Mouse (Mus musculus): Measurements from ENCODE around the gene Slc25a47. TPM values are rescaled to one million over a fixed set of nuclear protein-coding genes. Genes with fewer than 3 reads are reported as not detected.

Slc25a47 gene
- polyA plus RNA-seq, 1 experiment = 9.2 TPM

- Histone ChIP-seq H3K4me3 (ENCODE audit: insufficient read depth, low read length) (no peak overlapping the region), H3K4me1 (ENCODE audit: control insufficient read depth, insufficient read depth, low read length) (no peaks in the 10 kb centered on the region), H3K27ac (ENCODE audit: insufficient read depth, low read length) (no peak overlapping the region)
- TF ChIP-seq POLR2A (IDR thresholded peaks at IDR 0.05; ENCODE audit: extremely low read depth, insufficient read depth, low read length) (no peak), CTCF (IDR thresholded peaks at IDR 0.05; ENCODE audit: extremely low read depth, insufficient read depth, low read length) (no peak)
Observed at GRCm38 (mm10) chr12:108850886-108851285, 15.0 kb downstream of the Slc25a47 start.

- Histone ChIP-seq H3K4me3 (ENCODE audit: insufficient read depth, low read length) (no peak overlapping the region), H3K4me1 (ENCODE audit: control insufficient read depth, insufficient read depth, low read length) (no peaks in the 10 kb centered on the region), H3K27ac (ENCODE audit: insufficient read depth, low read length) (no peak overlapping the region)
- TF ChIP-seq POLR2A (IDR thresholded peaks at IDR 0.05; ENCODE audit: extremely low read depth, insufficient read depth, low read length) = no peak
- TF ChIP-seq CTCF (IDR thresholded peaks at IDR 0.05; ENCODE audit: extremely low read depth, insufficient read depth, low read length) = no peak
Observed at GRCm38 (mm10) chr12:108852822-108853221, 17.0 kb downstream of the Slc25a47 start.

- TF ChIP-seq POLR2A (IDR thresholded peaks at IDR 0.05; ENCODE audit: extremely low read depth, insufficient read depth, low read length) = no peak
- no peak overlapping the region for H3K27ac ChIP-seq (ENCODE audit: insufficient read depth, low read length)
- no peaks in the 10 kb centered on the region for H3K4me1 ChIP-seq (ENCODE audit: control insufficient read depth, insufficient read depth, low read length)
- no peak overlapping the region for H3K4me3 ChIP-seq (ENCODE audit: insufficient read depth, low read length)
Observed at GRCm38 (mm10) chr12:108855081-108855480, 19.2 kb downstream of the Slc25a47 start.

- TF ChIP-seq CTCF (IDR thresholded peaks at IDR 0.05; ENCODE audit: extremely low read depth, insufficient read depth, low read length) (no peak), POLR2A (IDR thresholded peaks at IDR 0.05; ENCODE audit: extremely low read depth, insufficient read depth, low read length) (no peak)
- Histone ChIP-seq H3K27ac (ENCODE audit: insufficient read depth, low read length) (no peak overlapping the region), H3K4me1 (ENCODE audit: control insufficient read depth, insufficient read depth, low read length) (no peaks in the 10 kb centered on the region), H3K4me3 (ENCODE audit: insufficient read depth, low read length) (no peak overlapping the region)
Observed at GRCm38 (mm10) chr12:108856186-108856585, 20.3 kb downstream of the Slc25a47 start.

- Histone ChIP-seq H3K4me3 (ENCODE audit: insufficient read depth, low read length) (no peak overlapping the region), H3K27ac (ENCODE audit: insufficient read depth, low read length) (no peak overlapping the region), H3K4me1 (ENCODE audit: control insufficient read depth, insufficient read depth, low read length) (no peaks in the 10 kb centered on the region)
- TF ChIP-seq POLR2A (IDR thresholded peaks at IDR 0.05; ENCODE audit: extremely low read depth, insufficient read depth, low read length) = no peak
- TF ChIP-seq CTCF (IDR thresholded peaks at IDR 0.05; ENCODE audit: extremely low read depth, insufficient read depth, low read length) = no peak
Observed at GRCm38 (mm10) chr12:108857109-108857508, 21.3 kb downstream of the Slc25a47 start.

- Histone ChIP-seq H3K4me1 (ENCODE audit: control insufficient read depth, insufficient read depth, low read length) (no peaks in the 10 kb centered on the region), H3K4me3 (ENCODE audit: insufficient read depth, low read length) (no peak overlapping the region), H3K27ac (ENCODE audit: insufficient read depth, low read length) (no peak overlapping the region)
- TF ChIP-seq CTCF (IDR thresholded peaks at IDR 0.05; ENCODE audit: extremely low read depth, insufficient read depth, low read length) (no peak), POLR2A (IDR thresholded peaks at IDR 0.05; ENCODE audit: extremely low read depth, insufficient read depth, low read length) (no peak)
Observed at GRCm38 (mm10) chr12:108857589-108858184, 21.8 kb downstream of the Slc25a47 start.

- Histone ChIP-seq H3K27ac (ENCODE audit: insufficient read depth, low read length) (no peak overlapping the region), H3K4me3 (ENCODE audit: insufficient read depth, low read length) (no peak overlapping the region), H3K4me1 (ENCODE audit: control insufficient read depth, insufficient read depth, low read length) (no peaks in the 10 kb centered on the region)
- TF ChIP-seq CTCF (IDR thresholded peaks at IDR 0.05; ENCODE audit: extremely low read depth, insufficient read depth, low read length) (no peak), POLR2A (IDR thresholded peaks at IDR 0.05; ENCODE audit: extremely low read depth, insufficient read depth, low read length) (no peak)
Observed at GRCm38 (mm10) chr12:108858486-108858885, 22.6 kb downstream of the Slc25a47 start.

GRCm38 (mm10) chr12:108865007-108865494 lies 29.2 kb downstream of the Slc25a47 start:
- TF ChIP-seq POLR2A (IDR thresholded peaks at IDR 0.05; ENCODE audit: extremely low read depth, insufficient read depth, low read length) = no peak
- no peak for TF ChIP-seq CTCF (IDR thresholded peaks at IDR 0.05; ENCODE audit: extremely low read depth, insufficient read depth, low read length)
- Histone ChIP-seq H3K27ac (ENCODE audit: insufficient read depth, low read length) (no peak overlapping the region), H3K4me1 (ENCODE audit: control insufficient read depth, insufficient read depth, low read length) (no peaks in the 10 kb centered on the region), H3K4me3 (ENCODE audit: insufficient read depth, low read length) (no peak overlapping the region)

GRCm38 (mm10) chr12:108869575-108869974 lies 33.7 kb downstream of the Slc25a47 start:
- H3K27ac ChIP-seq (ENCODE audit: insufficient read depth, low read length) = no peak overlapping the region
- H3K4me3 ChIP-seq (ENCODE audit: insufficient read depth, low read length) = no peak overlapping the region
- no peak for TF ChIP-seq POLR2A (IDR thresholded peaks at IDR 0.05; ENCODE audit: extremely low read depth, insufficient read depth, low read length)
- TF ChIP-seq CTCF (IDR thresholded peaks at IDR 0.05; ENCODE audit: extremely low read depth, insufficient read depth, low read length) = peak; percentile 15; the same call in 1 of the 2 replicates
- H3K4me1 ChIP-seq (ENCODE audit: control insufficient read depth, insufficient read depth, low read length) = no peaks in the 10 kb centered on the region

- no peak for TF ChIP-seq CTCF (IDR thresholded peaks at IDR 0.05; ENCODE audit: extremely low read depth, insufficient read depth, low read length)
- TF ChIP-seq POLR2A (IDR thresholded peaks at IDR 0.05; ENCODE audit: extremely low read depth, insufficient read depth, low read length) = no peak
- H3K4me3 ChIP-seq (ENCODE audit: insufficient read depth, low read length) = no peak overlapping the region
- no peak overlapping the region for H3K27ac ChIP-seq (ENCODE audit: insufficient read depth, low read length)
- no peaks in the 10 kb centered on the region for H3K4me1 ChIP-seq (ENCODE audit: control insufficient read depth, insufficient read depth, low read length)
Observed at GRCm38 (mm10) chr12:108873122-108873521, 37.3 kb downstream of the Slc25a47 start.
